Mouse (Mus musculus) E14TG2a.4 (cell line): Measurements from ENCODE around the gene Garnl3.
A peak's percentile ranks its signal among the peaks of the same experiment; 100 is the strongest.

Experiments used
- H3K27me3 ChIP-seq: 2 replicates; pipeline ENCODE4 v1.6.1; 2014; ENCODE audit warnings: low read length, control low read depth; ENCODE audit not compliant: insufficient read depth
- H3K36me3 ChIP-seq: 2 replicates; pipeline ENCODE4 v1.6.1; 2014; ENCODE audit warnings: low read length, control low read depth; ENCODE audit not compliant: insufficient read depth
- H3K4me1 ChIP-seq: replicated peaks from 2 replicates; pipeline ENCODE4 v1.6.1; 2014; ENCODE audit warnings: low read depth, low read length, control low read depth
- H3K4me3 ChIP-seq: replicated peaks from 2 replicates; pipeline ENCODE4 v1.5.1; 2014; ENCODE audit warnings: mild to moderate bottlenecking, low read length
- H3K9me3 ChIP-seq: 2 replicates; pipeline ENCODE4 v1.6.1; 2014; ENCODE audit warnings: low read length, control low read depth
- CTCF ChIP-seq: conservative IDR thresholded peaks from 2 replicates; pipeline ENCODE4 v1.5.1; 2014; ENCODE audit warnings: low read length
- NANOG ChIP-seq: IDR thresholded peaks from 2 replicates; pipeline ENCODE4 v1.6.1; 2014; ENCODE audit warnings: borderline replicate concordance, low read length, mixed read lengths
- POU5F1 ChIP-seq: IDR thresholded peaks from 2 replicates; pipeline ENCODE4 v1.6.1; 2014; ENCODE audit warnings: low read length, borderline replicate concordance

Gene Garnl3

DNA sequence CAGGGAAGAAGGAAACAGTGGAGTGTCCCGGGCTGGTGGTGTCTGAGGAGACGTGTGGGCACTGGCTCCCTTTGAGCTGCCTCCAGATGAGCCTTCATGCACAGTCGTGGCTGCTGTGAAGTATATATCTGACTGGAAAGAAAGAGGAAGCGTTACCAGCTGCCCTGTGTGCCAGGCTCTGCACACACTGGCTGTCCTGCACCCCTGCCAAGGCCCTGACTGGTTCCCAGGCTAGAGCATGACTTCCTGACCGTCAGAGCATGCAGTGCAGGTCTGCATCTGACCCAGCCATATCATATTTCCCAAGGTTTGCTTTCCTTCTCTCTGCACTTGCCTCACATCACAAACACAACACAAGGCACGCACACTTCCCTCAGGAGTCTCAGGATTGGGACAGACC, 139.3 kb downstream of the Garnl3 start:
- Histone ChIP-seq H3K27me3 (no peaks in the 10 kb centered on the region), H3K36me3 (0 out of 2 replicates have a peak, but pooled peaks cover 5% of the 10 kb centered on the region), H3K9me3 (no peaks in the 10 kb centered on the region), H3K4me3 (no peak overlapping the region), H3K4me1 (peaks cover 24% of the 10 kb centered on the region)
- no peak for TF ChIP-seq NANOG
- TF ChIP-seq POU5F1: no peak
- no peak for TF ChIP-seq CTCF

DNA sequence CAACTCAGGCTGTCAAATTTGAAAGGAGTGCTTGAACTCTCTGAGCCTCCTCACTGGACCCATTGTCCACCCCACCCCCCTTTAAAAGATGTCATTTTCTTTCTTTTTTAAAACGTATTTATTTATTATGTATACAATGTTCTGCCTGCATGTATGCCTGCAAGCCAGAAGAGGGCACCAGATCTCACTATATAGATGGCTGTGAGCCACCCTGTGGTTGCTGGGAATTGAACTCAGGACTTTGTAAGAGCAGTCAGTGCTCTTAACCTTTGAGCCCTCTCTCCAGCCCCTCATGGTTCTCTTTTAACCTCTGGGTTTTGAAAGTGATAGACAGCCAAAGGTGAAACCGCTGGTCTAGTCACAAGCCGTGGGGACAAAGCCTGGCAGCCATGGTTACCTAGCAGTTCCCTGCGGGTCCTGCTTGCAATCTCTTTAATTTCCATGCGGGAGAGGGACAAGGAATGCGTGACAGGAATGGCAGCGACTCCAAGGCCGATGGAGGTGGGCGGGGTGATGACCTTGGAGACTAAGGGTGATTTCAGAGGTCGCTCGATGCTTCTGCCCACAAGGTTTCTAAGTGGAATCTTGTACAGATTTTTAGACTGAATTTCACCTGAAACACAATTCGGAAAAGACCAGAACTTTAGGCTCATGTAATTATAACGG, 141.2 kb downstream of the Garnl3 start:
- Histone ChIP-seq H3K4me1 (peaks cover 39% of the 10 kb centered on the region), H3K9me3 (no peaks in the 10 kb centered on the region), H3K4me3 (no peak overlapping the region), H3K36me3 (0 out of 2 replicates have a peak, but pooled peaks cover 5% of the 10 kb centered on the region), H3K27me3 (no peaks in the 10 kb centered on the region)
- TF ChIP-seq NANOG: no peak
- TF ChIP-seq CTCF: peak; percentile 53

DNA sequence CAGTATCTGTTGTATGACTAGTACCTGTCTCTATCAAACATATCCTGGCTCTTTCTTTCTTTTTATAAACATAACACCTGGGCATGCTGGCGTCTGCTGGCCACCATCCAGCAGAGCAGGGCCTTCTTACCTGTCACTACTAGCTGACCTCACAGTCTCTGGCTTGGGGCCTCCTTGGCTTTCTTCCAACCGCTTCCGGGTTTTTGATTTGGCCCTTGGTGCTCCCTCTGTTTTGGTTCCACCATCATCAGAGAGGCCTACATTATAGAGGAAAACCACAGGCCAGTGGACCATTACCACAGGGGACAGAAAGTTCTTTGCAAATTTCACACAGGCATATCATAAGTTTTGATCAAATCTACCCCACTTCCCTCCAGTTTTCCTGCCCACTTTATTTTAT, 142.1 kb downstream of the Garnl3 start:
- no peaks in the 10 kb centered on the region for H3K9me3 ChIP-seq
- H3K4me3 ChIP-seq: no peak overlapping the region
- TF ChIP-seq POU5F1 (no peak), NANOG (no peak)
- 0 out of 2 replicates have a peak, but pooled peaks cover 5% of the 10 kb centered on the region for H3K36me3 ChIP-seq
- peaks cover 43% of the 10 kb centered on the region for H3K4me1 ChIP-seq
- no peaks in the 10 kb centered on the region for H3K27me3 ChIP-seq

DNA sequence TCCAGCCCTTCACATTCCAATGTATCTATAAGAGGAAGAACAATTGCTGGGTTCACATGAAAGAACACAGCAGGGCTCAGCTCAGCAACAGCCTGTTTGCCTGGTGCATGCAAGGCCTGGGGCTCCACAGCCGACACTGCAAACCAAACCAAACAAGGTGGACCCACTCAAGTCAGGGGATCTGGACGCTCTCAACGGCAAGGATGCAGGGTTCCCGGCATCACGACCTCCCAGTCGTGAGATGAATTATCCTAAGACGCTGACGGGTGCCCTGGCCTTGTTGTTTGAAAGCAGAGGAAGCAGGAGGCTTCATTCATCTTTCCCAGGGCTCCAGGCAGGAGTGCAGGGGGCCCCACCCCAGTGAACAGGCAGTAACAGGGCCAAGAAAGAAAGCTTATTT, 145.6 kb downstream of the Garnl3 start:
- TF ChIP-seq POU5F1: no peak
- Histone ChIP-seq H3K4me3 (peak overlapping the region; percentile 43), H3K27me3 (no peaks in the 10 kb centered on the region), H3K36me3 (0 out of 2 replicates have a peak, but pooled peaks cover 1% of the 10 kb centered on the region), H3K4me1 (peaks cover 68% of the 10 kb centered on the region), H3K9me3 (no peaks in the 10 kb centered on the region)

DNA sequence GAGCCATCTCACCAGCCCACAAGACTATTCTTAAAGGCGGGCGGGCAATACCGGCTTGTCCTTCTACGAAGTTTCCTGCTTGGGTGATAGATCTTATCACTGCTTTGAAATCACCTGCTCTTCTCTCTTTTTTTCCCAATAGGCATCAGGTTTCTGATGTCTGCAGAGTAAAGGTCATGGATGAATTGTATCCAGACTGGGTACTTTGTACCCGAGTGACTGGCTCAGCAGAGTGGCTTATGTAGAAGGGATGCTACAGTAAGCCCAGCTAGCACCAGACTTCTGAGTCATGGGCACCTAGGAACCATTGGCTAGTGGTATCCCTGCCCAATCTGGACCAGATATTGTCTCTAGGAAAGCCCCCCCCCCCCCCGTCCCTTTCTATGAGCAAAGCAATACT, 147.8 kb downstream of the Garnl3 start:
- peaks cover 77% of the 10 kb centered on the region for H3K4me1 ChIP-seq

DNA sequence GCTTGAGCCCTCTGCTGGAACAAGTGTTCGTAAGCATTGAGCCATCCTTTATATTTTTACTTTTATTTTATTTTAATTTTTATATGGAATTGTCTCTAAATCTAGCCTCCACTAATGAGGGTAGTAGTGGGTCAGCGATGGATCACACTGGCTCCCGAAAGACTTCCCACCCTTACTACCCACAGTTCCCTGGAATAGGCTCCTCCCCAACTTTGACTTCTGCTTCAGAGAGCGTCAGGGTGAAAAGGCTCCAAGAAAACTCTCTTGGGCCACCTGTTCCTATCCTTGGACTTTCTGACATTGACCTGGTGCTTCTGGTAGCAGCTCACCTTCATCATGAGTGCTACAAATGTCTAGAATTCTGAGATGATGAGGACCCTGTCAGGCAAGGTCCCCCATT, 148.8 kb downstream of the Garnl3 start:
- no peak for TF ChIP-seq POU5F1
- no peak for TF ChIP-seq NANOG
- no peak for TF ChIP-seq CTCF
- no peaks in the 10 kb centered on the region for H3K27me3 ChIP-seq
- peaks cover 86% of the 10 kb centered on the region for H3K4me1 ChIP-seq

More for the DNA sequence above, 147.8 kb downstream of the Garnl3 start:
- Histone ChIP-seq H3K9me3 (no peaks in the 10 kb centered on the region), H3K27me3 (no peaks in the 10 kb centered on the region), H3K4me3 (peak overlapping the region; percentile 45), H3K36me3 (peaks cover 21% of the 10 kb centered on the region)
- TF ChIP-seq NANOG: no peak
- no peak for TF ChIP-seq POU5F1

DNA sequence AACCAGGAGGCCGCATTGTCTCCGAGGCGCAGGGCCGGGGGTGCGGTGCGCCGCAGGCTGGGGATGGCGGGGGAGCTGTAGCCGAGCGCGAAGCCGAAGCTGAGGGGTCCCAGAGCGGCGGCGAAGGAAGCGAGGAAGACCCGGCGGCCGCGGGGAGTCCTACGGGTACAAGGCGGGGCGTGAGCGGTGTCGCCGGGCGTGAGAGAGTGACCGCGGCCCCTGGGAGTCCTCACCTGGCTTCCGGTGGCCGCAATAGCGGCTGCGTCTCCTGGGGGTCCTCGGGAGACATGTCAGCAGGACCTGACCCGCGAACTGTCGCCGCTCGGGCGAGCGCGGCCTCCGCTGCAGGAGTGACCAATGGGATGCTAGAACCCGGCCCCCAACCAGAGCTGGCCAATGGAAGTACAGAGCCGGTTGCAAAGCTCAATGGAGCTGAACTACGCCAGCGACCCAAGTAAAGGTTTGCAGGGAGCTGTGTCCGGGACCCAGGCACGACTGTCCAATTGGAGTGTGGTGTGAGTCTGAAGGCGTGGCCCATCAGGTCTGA, 149.7 kb downstream of the Garnl3 start, which contains the start of gene Slc2a8:
Gene Slc2a8 (minus strand): TSS at position 359 of the 547 bp plus-strand sequence.
- Histone ChIP-seq H3K36me3 (peaks cover 39% of the 10 kb centered on the region), H3K27me3 (no peaks in the 10 kb centered on the region), H3K4me1 (peaks cover 84% of the 10 kb centered on the region), H3K9me3 (no peaks in the 10 kb centered on the region), H3K4me3 (peak within 1 kb of the TSS; percentile 91)
- TF ChIP-seq CTCF: no peak
- no peak for TF ChIP-seq POU5F1
- no peak for TF ChIP-seq NANOG

More for the DNA sequence above, 148.8 kb downstream of the Garnl3 start:
- peaks cover 30% of the 10 kb centered on the region for H3K36me3 ChIP-seq
- H3K4me3 ChIP-seq: peak overlapping the region; percentile 91
- no peaks in the 10 kb centered on the region for H3K9me3 ChIP-seq

DNA sequence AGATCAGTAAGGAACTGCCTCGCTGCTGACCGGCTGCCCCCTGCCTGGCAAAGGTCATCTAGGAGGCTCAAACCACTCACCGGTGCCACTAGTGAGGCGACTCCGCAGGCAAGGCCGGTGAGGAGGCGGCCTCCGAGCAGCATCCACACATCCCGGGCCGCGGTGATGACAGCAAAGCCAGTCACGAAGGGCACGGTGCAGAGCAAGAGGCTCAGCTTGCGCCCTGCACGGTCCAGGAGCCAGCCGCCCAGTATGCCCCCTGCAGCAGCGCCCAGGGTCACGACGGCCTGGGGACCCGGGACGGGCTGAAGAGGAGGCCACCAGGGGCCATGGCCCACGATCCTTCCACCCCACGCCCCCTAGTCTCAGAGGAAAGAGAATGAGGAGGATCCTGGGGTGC, 150.2 kb downstream of the Garnl3 start:
- Histone ChIP-seq H3K4me3 (peak overlapping the region; percentile 91), H3K4me1 (peaks cover 84% of the 10 kb centered on the region), H3K9me3 (no peaks in the 10 kb centered on the region), H3K27me3 (no peaks in the 10 kb centered on the region), H3K36me3 (peaks cover 44% of the 10 kb centered on the region)
- TF ChIP-seq CTCF (no peak), NANOG (no peak)

DNA sequence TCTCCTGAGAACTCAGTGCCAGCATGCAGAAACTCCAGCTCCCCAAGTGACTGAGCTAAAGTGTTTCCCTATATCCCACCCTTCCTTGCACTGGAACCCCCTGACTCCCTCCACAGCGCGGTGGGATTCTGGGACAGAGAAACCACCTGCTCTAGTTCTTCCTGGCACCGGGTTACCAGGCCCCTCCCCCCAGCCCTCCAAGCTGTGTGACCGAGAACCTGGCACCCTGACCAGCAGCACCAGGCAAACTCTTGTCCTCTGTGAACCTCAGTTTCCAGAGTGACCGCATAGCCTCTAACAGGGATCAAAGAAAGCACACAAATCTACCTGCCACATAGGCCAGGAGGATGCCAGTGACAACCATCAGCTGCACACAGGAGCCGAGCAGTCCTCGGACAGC, 151.8 kb downstream of the Garnl3 start:
- Histone ChIP-seq H3K4me1 (peaks cover 73% of the 10 kb centered on the region), H3K27me3 (no peaks in the 10 kb centered on the region), H3K9me3 (no peaks in the 10 kb centered on the region), H3K4me3 (0 out of 2 replicates have a peak overlapping the region, but pooled peaks have one; percentile 24), H3K36me3 (peaks cover 60% of the 10 kb centered on the region)
- TF ChIP-seq NANOG (no peak), CTCF (0 out of 2 replicates have a peak, but pooled peaks have one; percentile 4), POU5F1 (no peak)
